In genomic region chr10:127676691-127677548, GRCm38 (mm10) we compare ENCODE assay signal across 8 mouse cellular contexts. TPM values are rescaled to one million over a fixed set of nuclear protein-coding genes. Genes with fewer than 3 reads are reported as not detected.
A peak's percentile ranks its signal among the peaks of the same experiment; 100 is the strongest.
DNase-seq lines count a peak whose midpoint lies in the region; ATAC-seq and TF ChIP-seq lines count a peak whose summit lies in the region.

No protein-coding gene starts in this region.

- POLR2A ChIA-PET in Patski (lab: Charles Lee): interaction anchor here (1.0 to 1.6 kb wide), 3 partner anchors 9 to 44 kb away, joined by 4 to 7 read pairs (median 6); partner anchors contain the start of gene Stat6

- H3K4me3 ChIP-seq in hindbrain, embryonic 14.5 days (replicated peaks; ENCODE audit: low read length): peak overlapping the region; percentile 81

- peak; percentile 94 for DNase-seq in Patski (ENCODE audit: low read depth, low spot score)
- DNase-seq in cerebellum, postnatal 14 days: peak; percentile 95 to 96
- peak; percentile 87 to 92 for DNase-seq in frontal cortex, postnatal 14 days (ENCODE audit: low spot score in 2 of 2)
- DNase-seq in hindbrain, embryonic 14.5 days (ENCODE audit: low spot score): peak; percentile 97
- peak; percentile 90 to 93 for DNase-seq in layer of hippocampus, postnatal 36 days
- peak; percentile 95 for DNase-seq in lung, postnatal 36 days
- DNase-seq in retina, postnatal 1 day: peak; percentile 99
- peak; percentile 74 to 90 for DNase-seq in urinary bladder, adult 18-20 months (ENCODE audit: low spot score in 2 of 2)

- no peaks in the 10 kb centered on the region for H3K36me3 ChIP-seq in hindbrain, embryonic 14.5 days (replicated peaks; ENCODE audit: control insufficient read depth, insufficient read depth)

- peak; percentile 75 for ATAC-seq in Patski
- ATAC-seq in hindbrain, embryonic 14.5 days (ENCODE audit: low FRiP score): peak; percentile 97

- TF ChIP-seq CTCF in Patski (IDR thresholded peaks at IDR 0.05): no peak

- H3K9me3 ChIP-seq in hindbrain, embryonic 14.5 days (ENCODE audit: control insufficient read depth, low read length): no peaks in the 10 kb centered on the region

- under 1% methylated on average over 71 of the region's 71 CpGs for WGBS in hindbrain, embryonic 14.5 days

- peaks cover 10% of the 10 kb centered on the region for H3K4me1 ChIP-seq in hindbrain, embryonic 14.5 days (replicated peaks; ENCODE audit: control insufficient read depth, insufficient read depth, low read length)

- CTCF ChIA-PET in Patski (lab: Charles Lee): interaction anchor here (1.1 to 1.7 kb wide), 2 partner anchors 14 to 34 kb away, joined by 3 to 5 read pairs; partner anchors contain the start of gene Stat6

- peak overlapping the region; percentile 91 for H3K4me2 ChIP-seq in hindbrain, embryonic 14.5 days (replicated peaks)

- peak overlapping the region; percentile 44 for H3K27ac ChIP-seq in hindbrain, embryonic 14.5 days

- in situ Hi-C loops in Patski (cut with MboI; ENCODE audit: low pct_unique_long_range_greater_than_20kb): loop anchor here (25.0 kb wide), 1 partner anchor 510 kb away; the partner anchor contains the start of genes Gls2 and Rbms2

- H3K27me3 ChIP-seq in Patski: no peaks in the 10 kb centered on the region
- H3K27me3 ChIP-seq in hindbrain, embryonic 14.5 days (ENCODE audit: control insufficient read depth, insufficient read depth, low read length): no peaks in the 10 kb centered on the region

- H3K9ac ChIP-seq in hindbrain, embryonic 14.5 days: peak overlapping the region; percentile 64

RNA-seq across cellular contexts. Expression of gene Nab2, which starts 8.6 kb away (rescaled TPM):
- 31.8 TPM for polyA plus RNA-seq in Patski (2021)
- 2.3 and 2.6 TPM in 2 replicates for polyA plus RNA-seq in hindbrain, embryonic 14.5 days (2014; fragmentation: Nextera tagmentation; extraction: Ambion mirVana)
- 10 to 100 TPM; 42.7 to 43.8 TPM for total RNA-seq in layer of hippocampus, postnatal 36 days (2021)

RNA-seq across cellular contexts. Expression of gene Nemp1, which starts 10.2 kb away (rescaled TPM):
- polyA plus RNA-seq in Patski (2021): 8.0 TPM
- polyA plus RNA-seq in hindbrain, embryonic 14.5 days (2014; fragmentation: Nextera tagmentation; extraction: Ambion mirVana): 3.3 and 4.3 TPM in 2 replicates
- 1 to 10 TPM; 5.1 to 6.7 TPM for total RNA-seq in layer of hippocampus, postnatal 36 days (2021)

RNA-seq across cellular contexts. Expression of gene Myo1a, which starts 28.1 kb away (rescaled TPM):
- 0.17 TPM for polyA plus RNA-seq in Patski (2021)
- polyA plus RNA-seq in hindbrain, embryonic 14.5 days (2014; fragmentation: Nextera tagmentation; extraction: Ambion mirVana): 0.37 and 0.76 TPM in 2 replicates
- total RNA-seq in layer of hippocampus, postnatal 36 days (2021): 1 to 10 TPM; 1.0 to 1.3 TPM

RNA-seq across cellular contexts. Expression of gene Stat6, which starts 34.1 kb away (rescaled TPM):
- polyA plus RNA-seq in Patski (2021): 67.3 TPM
- polyA plus RNA-seq in hindbrain, embryonic 14.5 days (2014; fragmentation: Nextera tagmentation; extraction: Ambion mirVana): 4.7 and 5.5 TPM in 2 replicates
- 1 to 10 TPM; 5.1 to 6.2 TPM for total RNA-seq in layer of hippocampus, postnatal 36 days (2021)

RNA-seq across cellular contexts. Expression of gene Tac2, which starts 47.4 kb away (rescaled TPM):
- polyA plus RNA-seq in Patski (2021): not detected
- 0.41 and 0.44 TPM in 2 replicates for polyA plus RNA-seq in hindbrain, embryonic 14.5 days (2014; fragmentation: Nextera tagmentation; extraction: Ambion mirVana)
- total RNA-seq in layer of hippocampus, postnatal 36 days (2021): 1 to 10 TPM; 3.3 to 6.6 TPM

Comparison
In these comparisons a context has a peak if more than half of its experiments do, and no peak if none do; other contexts are left out.
1. Peak in every context shown above with its lines: DNase-seq, ATAC-seq, H3K4me3 ChIP-seq and H3K27ac ChIP-seq.